Mouse (Mus musculus) common myeloid progenitor, adult 5-6 weeks (primary cell): Measurements from ENCODE around the gene Frmd8. TPM values are rescaled to one million over a fixed set of nuclear protein-coding genes. Genes with fewer than 3 reads are reported as not detected.

ENCODE experiments used
- ATAC-seq: replicated peaks from 2 replicates; pipeline ENCODE4 v1.8.0; 2016; ENCODE audit warnings: low read depth, mild to moderate bottlenecking, moderate TSS enrichment, inconsistent platforms; ENCODE audit not compliant: poor library complexity, severe bottlenecking
- total RNA-seq: library from RNA; stranded (forward); fragments of 200-1000, 187-1606 nt; gene quantifications from 2 replicates; pipeline ENCODE4 v1.2.3, GENCODE M21; 2017

Gene Frmd8
- total RNA-seq, 1 experiment from 2014 or later = 21.1 TPM

GRCm38 (mm10) chr19:5811771-5812504, 63.1 kb downstream of the Frmd8 start:
- no peak for ATAC-seq

GRCm38 (mm10) chr19:5810840-5811563, 64.1 kb downstream of the Frmd8 start:
- ATAC-seq = no peak

- ATAC-seq = no peak
These were observed 64.8 kb downstream of the Frmd8 start for GRCm38 (mm10) chr19:5810103-5810839.

GRCm38 (mm10) chr19:5809712-5810089, 65.4 kb downstream of the Frmd8 start:
- ATAC-seq = no peak

GRCm38 (mm10) chr19:5808955-5809711, 65.9 kb downstream of the Frmd8 start:
- no peak for ATAC-seq

- no peak for ATAC-seq
These were observed 67.3 kb downstream of the Frmd8 start for GRCm38 (mm10) chr19:5807740-5808139.

GRCm38 (mm10) chr19:5806809-5807205, 68.3 kb downstream of the Frmd8 start:
- 0 out of 2 replicates have a peak, but pooled peaks have one; percentile 8 for ATAC-seq

GRCm38 (mm10) chr19:5806051-5806808, 68.8 kb downstream of the Frmd8 start:
- no peak for ATAC-seq

GRCm38 (mm10) chr19:5804371-5804899, 70.6 kb downstream of the Frmd8 start:
- ATAC-seq = no peak

GRCm38 (mm10) chr19:5803881-5804279, 71.2 kb downstream of the Frmd8 start:
- ATAC-seq = no peak

- peak; percentile 63 for ATAC-seq
These were observed 71.8 kb downstream of the Frmd8 start for GRCm38 (mm10) chr19:5803041-5803880.

- ATAC-seq = no peak
These were observed 72.4 kb downstream of the Frmd8 start for GRCm38 (mm10) chr19:5802787-5803040.

GRCm38 (mm10) chr19:5802011-5802786, 72.9 kb downstream of the Frmd8 start:
- peak; percentile 54 for ATAC-seq

GRCm38 (mm10) chr19:5801432-5801964, 73.6 kb downstream of the Frmd8 start:
- ATAC-seq = no peak

GRCm38 (mm10) chr19:5800632-5801431, 74.2 kb downstream of the Frmd8 start:
- no peak for ATAC-seq

GRCm38 (mm10) chr19:5800350-5800631, 74.8 kb downstream of the Frmd8 start:
- ATAC-seq = no peak
